Mouse (Mus musculus) midbrain, embryonic 14.5 days (tissue): Measurements from ENCODE around the gene Rgsl1. TPM values are rescaled to one million over a fixed set of nuclear protein-coding genes. Genes with fewer than 3 reads are reported as not detected.

ENCODE experiments used
- ATAC-seq: fragments of 200-750 bp; cut with Nextera tagmentation; 2 replicates; pipeline ENCODE4 v1.8.0; 2017; ENCODE audit warnings: moderate number of reproducible peaks, moderate library complexity; ENCODE audit not compliant: low FRiP score, low TSS enrichment
- DNase-seq: peaks from one replicate; pipeline ENCODE4 v3.0.0-alpha.2; 2015
- H3K27ac ChIP-seq: fragments of 300-500 bp; sonication (generic); replicated peaks from 2 replicates; pipeline ENCODE4 v1.5.1; 2014; ENCODE audit warnings: mild to moderate bottlenecking, low read depth, low read length, moderate library complexity
- H3K27me3 ChIP-seq: fragments of 300-500 bp; sonication (generic); 2 replicates; pipeline ENCODE4 v1.6.1; 2014; ENCODE audit warnings: low read length, control low read depth, mixed read lengths; ENCODE audit not compliant: control insufficient read depth, insufficient read depth
- H3K36me3 ChIP-seq: fragments of 300-500 bp; sonication (generic); 2 replicates; pipeline ENCODE4 v1.6.1; 2014; ENCODE audit warnings: low read length, control low read depth; ENCODE audit not compliant: control insufficient read depth, insufficient read depth
- H3K4me1 ChIP-seq: fragments of 300-500 bp; sonication (generic); 2 replicates; pipeline ENCODE4 v1.6.1; 2014; ENCODE audit warnings: mild to moderate bottlenecking, antibody characterized with exemption, low read length, control low read depth; ENCODE audit not compliant: control insufficient read depth, insufficient read depth
- H3K4me2 ChIP-seq: fragments of 300-500 bp; sonication (generic); 2 replicates; pipeline ENCODE4 v1.6.1; 2014; ENCODE audit warnings: mild to moderate bottlenecking, low read length, moderate library complexity
- H3K4me3 ChIP-seq: fragments of 300-500 bp; sonication (generic); replicated peaks from 2 replicates; pipeline ENCODE4 v1.5.1; 2014; ENCODE audit warnings: low read depth, low read length
- H3K9ac ChIP-seq: fragments of 300-500 bp; sonication (generic); replicated peaks from 2 replicates; pipeline ENCODE4 v1.6.1; 2014; ENCODE audit warnings: mild to moderate bottlenecking, low read length, moderate library complexity
- H3K9me3 ChIP-seq: fragments of 300-500 bp; sonication (generic); 2 replicates; pipeline ENCODE4 v1.6.1; 2016; ENCODE audit warnings: low read length, control low read depth, mixed read lengths; ENCODE audit not compliant: control insufficient read depth
- WGBS: fragments of 180-500 bp; shearing (Covaris S2); extraction: QIAGEN DNeasy Blood & Tissue Kit; methylation state at CpG from one replicate; pipeline ENCODE4 v1.1.7; 2014; 5-methylcytosine and 5-hydroxymethylcytosine counted together
- polyA plus RNA-seq: library from polyadenylated mRNA; unstranded; fragments of >200 nt; fragmentation: Nextera tagmentation; extraction: Ambion mirVana; gene quantifications from 2 replicates; pipeline ENCODE4 v1.2.1, GENCODE M21; 2014

Gene Rgsl1
- polyA plus RNA-seq, 1 experiment from 2014 or later, result 0.20 TPM

DNA sequence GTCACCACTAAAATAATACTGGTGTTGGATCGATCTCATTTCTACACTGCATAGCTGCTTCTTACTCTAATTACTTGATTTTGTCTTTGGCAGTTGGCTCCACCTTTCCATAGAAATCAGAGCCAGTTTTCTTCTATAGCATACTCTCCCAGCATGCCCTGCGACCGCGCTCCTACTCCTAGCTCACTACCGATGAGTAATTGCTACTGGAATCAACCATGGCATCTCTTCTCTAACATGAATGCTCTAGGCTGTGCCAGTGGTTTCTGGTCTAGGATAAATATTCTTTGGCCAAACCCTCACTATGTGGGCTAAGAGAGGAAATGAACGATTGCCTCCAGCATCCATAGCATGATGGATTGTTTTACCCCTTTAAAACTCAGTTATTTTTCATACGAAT is 2.5 kb upstream of the Rgsl1 start:
- no peak overlapping the region for H3K4me3 ChIP-seq
- no peaks in the 10 kb centered on the region for H3K36me3 ChIP-seq
- H3K4me1 ChIP-seq, result no peaks in the 10 kb centered on the region
- no peaks in the 10 kb centered on the region for H3K27me3 ChIP-seq
- ATAC-seq (no peak), DNase-seq (no peak)
- no peak overlapping the region for H3K27ac ChIP-seq
- no peak overlapping the region for H3K4me2 ChIP-seq
- H3K9ac ChIP-seq, result no peak overlapping the region
- no peaks in the 10 kb centered on the region for H3K9me3 ChIP-seq
- WGBS, result 90% methylated on average over 7 of the region's 7 CpGs

GRCm38 (mm10) chr1:153842121-153842740 is 1.7 kb downstream of the Rgsl1 start:
- Histone ChIP-seq H3K27me3 (no peaks in the 10 kb centered on the region), H3K36me3 (no peaks in the 10 kb centered on the region), H3K27ac (no peak overlapping the region), H3K4me3 (no peak overlapping the region), H3K9ac (no peak overlapping the region), H3K4me1 (no peaks in the 10 kb centered on the region), H3K4me2 (no peak overlapping the region), H3K9me3 (no peaks in the 10 kb centered on the region)
- no peak for ATAC-seq
- 88% methylated on average over 11 of the region's 11 CpGs for WGBS
- no peak for DNase-seq

- H3K27me3 ChIP-seq, result no peaks in the 10 kb centered on the region
- no peak for ATAC-seq
- WGBS, result 89% methylated on average over 4 of the region's 4 CpGs
These were observed 7.9 kb downstream of the Rgsl1 start for GRCm38 (mm10) chr1:153836036-153836435.

GRCm38 (mm10) chr1:153830746-153831145 is 13.2 kb downstream of the Rgsl1 start:
- ATAC-seq, result no peak
- Histone ChIP-seq H3K4me1 (no peaks in the 10 kb centered on the region), H3K27ac (no peak overlapping the region), H3K9ac (no peak overlapping the region), H3K4me2 (no peak overlapping the region), H3K4me3 (no peak overlapping the region), H3K36me3 (no peaks in the 10 kb centered on the region), H3K9me3 (no peaks in the 10 kb centered on the region), H3K27me3 (no peaks in the 10 kb centered on the region)
- 78% methylated on average over 4 of the region's 4 CpGs for WGBS
- no peak for DNase-seq

More at GRCm38 (mm10) chr1:153836036-153836435, 7.9 kb downstream of the Rgsl1 start:
- Histone ChIP-seq H3K9ac (no peak overlapping the region), H3K4me3 (no peak overlapping the region), H3K36me3 (no peaks in the 10 kb centered on the region), H3K27ac (no peak overlapping the region), H3K4me2 (no peak overlapping the region), H3K9me3 (no peaks in the 10 kb centered on the region), H3K4me1 (no peaks in the 10 kb centered on the region)
- DNase-seq, result no peak

GRCm38 (mm10) chr1:153820216-153820615 is 23.7 kb downstream of the Rgsl1 start:
- peak; percentile 9 for DNase-seq
- H3K4me2 ChIP-seq, result no peak overlapping the region
- H3K27ac ChIP-seq, result no peak overlapping the region
- no peaks in the 10 kb centered on the region for H3K9me3 ChIP-seq
- ATAC-seq, result no peak
- WGBS, result 87% methylated on average over 3 of the region's 3 CpGs
- no peak overlapping the region for H3K9ac ChIP-seq
- H3K27me3 ChIP-seq, result no peaks in the 10 kb centered on the region
- H3K4me1 ChIP-seq, result no peaks in the 10 kb centered on the region
- no peak overlapping the region for H3K4me3 ChIP-seq
- no peaks in the 10 kb centered on the region for H3K36me3 ChIP-seq

DNA sequence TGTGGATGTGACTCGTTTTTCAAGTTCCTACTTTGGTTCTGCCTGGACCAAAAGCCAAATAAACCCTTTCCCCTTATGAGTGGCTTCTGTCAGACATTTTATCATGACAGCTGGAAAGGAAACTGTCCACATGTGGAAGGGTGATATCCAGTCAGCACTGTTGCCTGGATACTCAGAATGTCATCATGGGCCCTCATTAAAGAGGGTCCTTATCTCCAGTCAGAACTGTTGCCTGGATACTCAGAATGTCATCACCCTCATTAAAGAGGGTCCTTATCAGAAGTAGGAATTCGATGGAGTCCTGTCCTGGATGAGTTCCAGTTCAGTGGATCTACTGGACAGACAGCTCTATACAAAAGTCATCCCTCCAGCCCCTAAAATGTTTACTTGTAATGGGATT is 29.7 kb downstream of the Rgsl1 start:
- no peaks in the 10 kb centered on the region for H3K9me3 ChIP-seq
- ATAC-seq, result no peak
- no peak overlapping the region for H3K9ac ChIP-seq
- DNase-seq, result no peak
- H3K4me3 ChIP-seq, result no peak overlapping the region
- H3K27ac ChIP-seq, result no peak overlapping the region
- H3K36me3 ChIP-seq, result no peaks in the 10 kb centered on the region
- WGBS, result 61% methylated on average over 2 of the region's 2 CpGs
- H3K4me1 ChIP-seq, result no peaks in the 10 kb centered on the region
- H3K27me3 ChIP-seq, result no peaks in the 10 kb centered on the region
- no peak overlapping the region for H3K4me2 ChIP-seq

DNA sequence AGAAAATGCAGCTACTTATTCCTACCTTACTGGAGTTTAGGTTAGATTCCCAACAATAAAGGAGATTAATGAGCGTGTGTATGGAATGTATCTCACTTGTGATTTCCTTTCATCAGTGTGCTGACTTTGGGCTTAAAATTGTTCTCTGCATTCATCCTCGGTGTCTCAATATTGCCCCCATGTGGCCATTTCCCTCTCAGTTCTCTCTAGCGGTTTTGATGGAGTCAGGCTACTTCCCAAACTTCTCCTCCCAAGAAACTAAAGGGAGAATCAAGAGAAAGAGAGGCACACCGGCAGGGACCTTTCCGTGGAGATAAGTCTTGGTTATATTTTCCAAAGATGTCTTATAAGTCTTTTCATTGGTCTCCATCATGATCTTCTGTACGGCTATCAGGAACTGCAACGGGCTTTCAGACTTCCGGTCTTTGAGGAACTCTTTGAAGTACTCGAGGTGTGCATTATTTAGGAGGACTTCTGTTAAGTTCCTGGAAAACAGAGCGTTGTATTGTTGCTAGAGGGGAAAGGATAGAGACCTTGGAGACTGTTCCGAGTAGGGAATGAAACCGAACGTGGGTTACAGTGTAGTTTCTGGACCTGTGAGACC is 36.5 kb downstream of the Rgsl1 start:
- H3K4me2 ChIP-seq, result no peak overlapping the region
- H3K27ac ChIP-seq, result no peak overlapping the region
- WGBS, result 56% methylated on average over 13 of the region's 13 CpGs
- ATAC-seq (no peak), DNase-seq (peak; percentile 77)
- H3K4me1 ChIP-seq, result 0 out of 2 replicates have a peak, but pooled peaks cover 3% of the 10 kb centered on the region
- no peaks in the 10 kb centered on the region for H3K36me3 ChIP-seq
- H3K4me3 ChIP-seq, result no peak overlapping the region
- H3K9ac ChIP-seq, result no peak overlapping the region
- H3K9me3 ChIP-seq, result no peaks in the 10 kb centered on the region
- H3K27me3 ChIP-seq, result no peaks in the 10 kb centered on the region

GRCm38 (mm10) chr1:153803530-153803929 is 40.4 kb downstream of the Rgsl1 start:
- Histone ChIP-seq H3K4me3 (no peak overlapping the region), H3K36me3 (no peaks in the 10 kb centered on the region), H3K9me3 (no peaks in the 10 kb centered on the region), H3K4me2 (no peak overlapping the region), H3K27me3 (no peaks in the 10 kb centered on the region), H3K4me1 (0 out of 2 replicates have a peak, but pooled peaks cover 3% of the 10 kb centered on the region), H3K9ac (no peak overlapping the region), H3K27ac (no peak overlapping the region)
- ATAC-seq, result no peak
- 35% methylated on average over 8 of the region's 8 CpGs for WGBS
- no peak for DNase-seq

- Histone ChIP-seq H3K36me3 (no peaks in the 10 kb centered on the region), H3K27me3 (no peaks in the 10 kb centered on the region), H3K9ac (no peak overlapping the region), H3K4me2 (no peak overlapping the region), H3K9me3 (no peaks in the 10 kb centered on the region), H3K4me3 (no peak overlapping the region), H3K27ac (no peak overlapping the region), H3K4me1 (0 out of 2 replicates have a peak, but pooled peaks cover 3% of the 10 kb centered on the region)
- WGBS, result 87% methylated on average over 7 of the region's 7 CpGs
- DNase-seq (no peak), ATAC-seq (no peak)
These were observed 41.3 kb downstream of the Rgsl1 start for GRCm38 (mm10) chr1:153802691-153803090.
